Mouse (Mus musculus): ENCODE data around the gene 9930021J03Rik.

DNA sequence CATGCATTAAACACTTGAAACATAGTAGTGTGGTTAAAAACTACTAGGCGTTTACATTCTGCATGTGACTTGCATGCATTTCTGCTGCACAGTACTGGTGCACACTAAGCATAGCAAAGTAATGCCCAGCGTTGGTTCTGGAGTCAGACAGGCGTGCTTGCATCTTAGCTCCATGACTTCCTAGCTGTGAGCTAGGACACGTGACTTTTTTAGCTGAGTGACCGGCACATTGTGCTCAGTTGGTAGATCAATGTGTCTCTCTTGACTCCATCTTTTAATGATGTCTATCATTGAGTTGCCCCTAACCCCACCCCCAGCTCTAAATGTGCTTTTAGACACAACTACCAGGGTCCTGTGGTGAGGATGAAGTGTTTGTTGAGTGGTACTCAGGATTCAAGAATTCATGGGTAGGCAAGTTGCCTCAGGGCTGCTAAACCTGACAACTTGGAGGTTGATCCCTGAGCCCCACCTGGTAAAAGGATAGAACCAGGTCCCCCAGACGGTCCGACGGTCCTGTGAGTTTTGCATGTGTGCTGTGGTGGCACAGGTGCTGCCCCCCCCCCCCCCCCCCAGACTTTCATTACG, 98.4 kb downstream of the 9930021J03Rik start:
- TF ChIP-seq CTCF (IDR thresholded peaks at IDR 0.05; ENCODE audit: low read depth, low read length) (no peak), POLR2A (IDR thresholded peaks at IDR 0.05; ENCODE audit: extremely low read depth, insufficient read depth, low read length) (no peak)
